In genomic region chr11:79076484-79076883, GRCm38 (mm10) we compare ENCODE assay signal across 11 mouse cellular contexts.
DNase-seq lines count a peak whose midpoint lies in the region; ATAC-seq and TF ChIP-seq lines count a peak whose summit lies in the region.
"Had no signal": no experiment of that assay in that cellular context is flagged by ENCODE, and none has a peak within 500 bp of the region (broad histone marks: within the 10 kb centered on the region; RNA-seq: fewer than 3 reads in every experiment).

No protein-coding gene starts in this region.

- H3K27ac ChIP-seq in CH12.LX (ENCODE audit: insufficient read depth, low read depth): peak overlapping the region; percentile 69
- peak overlapping the region; percentile 70 for H3K27ac ChIP-seq in liver, embryonic 12.5 days
- no peak overlapping the region for H3K27ac ChIP-seq in midbrain, postnatal 0 days (ENCODE audit: low read depth, low read length)
- H3K27ac ChIP-seq: kidney, postnatal 0 days; liver, embryonic 14.5 days had no signal

- H3K9ac ChIP-seq in CH12.LX (ENCODE audit: insufficient read depth, low read depth): no peak overlapping the region
- H3K9ac ChIP-seq in liver, embryonic 12.5 days: no peak overlapping the region
- no peak overlapping the region for H3K9ac ChIP-seq in midbrain, postnatal 0 days (replicated peaks; ENCODE audit: low read length, poor library complexity, severe bottlenecking)
- H3K9ac ChIP-seq: liver, embryonic 14.5 days had no signal

- in situ Hi-C loops in CH12.LX (cut with MboI; ENCODE audit: low pct_ligation_motif_present, low pct_unique_long_range_greater_than_20kb, low sequenced_read_pairs): no loop called here

- TF ChIP-seq EP300 in CH12.LX (IDR thresholded peaks at IDR 0.05; ENCODE audit: low read length): peak; percentile 98

- H3K4me3 ChIP-seq in CH12.LX (replicated peaks in 1 of 3; ENCODE audit: low read depth in 2 of 3, low read length in 2 of 3, poor library complexity in 1 of 3): no peak overlapping the region
- H3K4me3 ChIP-seq in liver, embryonic 12.5 days: no peak overlapping the region
- H3K4me3 ChIP-seq in midbrain, postnatal 0 days (ENCODE audit: low read depth, low read length): no peak overlapping the region

- H3K4me2 ChIP-seq in CH12.LX (ENCODE audit: insufficient read depth, low read depth, poor library complexity, severe bottlenecking): peak overlapping the region; percentile 44
- peak overlapping the region; percentile 24 for H3K4me2 ChIP-seq in liver, embryonic 12.5 days
- H3K4me2 ChIP-seq in midbrain, postnatal 0 days (ENCODE audit: low read depth, low read length, poor library complexity, severe bottlenecking): no peak overlapping the region

- ATAC-seq in liver, embryonic 12.5 days: no peak
- ATAC-seq in midbrain, postnatal 0 days (ENCODE audit: low FRiP score): no peak

- peaks cover 25% of the 10 kb centered on the region for H3K9me3 ChIP-seq in CH12.LX (replicated peaks; ENCODE audit: low read length)
- no peaks in the 10 kb centered on the region for H3K9me3 ChIP-seq in liver, embryonic 12.5 days (replicated peaks)
- no peaks in the 10 kb centered on the region for H3K9me3 ChIP-seq in midbrain, postnatal 0 days (ENCODE audit: low read length)

- peaks cover 34% of the 10 kb centered on the region for H3K79me2 ChIP-seq in CH12.LX (replicated peaks; ENCODE audit: control insufficient read depth, extremely low read depth, insufficient read depth, poor library complexity, severe bottlenecking)

- H3K36me3 ChIP-seq in CH12.LX (replicated peaks in 1 of 2; ENCODE audit: control insufficient read depth in 1 of 2, insufficient read depth in 1 of 2, low read length in 1 of 2): peaks cover 48 to 76% of the 10 kb centered on the region in 2 experiments
- H3K36me3 ChIP-seq in liver, embryonic 12.5 days: peaks cover 8% of the 10 kb centered on the region
- 0 out of 2 replicates have a peak, but pooled peaks cover 5% of the 10 kb centered on the region for H3K36me3 ChIP-seq in midbrain, postnatal 0 days (ENCODE audit: insufficient read depth, low read length)

- DNase-seq in A20 (ENCODE audit: low read depth, low spot score) (peak; percentile 44), CH12.LX (ENCODE audit: extremely low read depth) (peak; percentile 98)
- DNase-seq in spleen, adult 18-20 months: peak; percentile 54 to 56
- no peak for DNase-seq in kidney, postnatal 14 days
- no peak for DNase-seq in kidney, adult 8-10 months
- no peak for DNase-seq in midbrain, postnatal 0 days (ENCODE audit: low spot score)
- DNase-seq: cerebellum, adult 11 months; gastrocnemius, postnatal 36 days had no signal

- TF ChIP-seq CTCF in CH12.LX (conservative IDR thresholded peaks at IDR 0.05 in 1 of 2, IDR thresholded peaks at IDR 0.05 in 1 of 2; ENCODE audit: low read depth in 2 of 2, low read length in 2 of 2): no peak
- TF ChIP-seq CTCF in midbrain, postnatal 0 days (IDR thresholded peaks at IDR 0.05): no peak

- H3K4me1 ChIP-seq in CH12.LX (ENCODE audit: control insufficient read depth in 1 of 2, insufficient read depth in 2 of 2): peaks cover 50 to 91% of the 10 kb centered on the region in 2 experiments
- H3K4me1 ChIP-seq in liver, embryonic 12.5 days: peaks cover 66% of the 10 kb centered on the region
- no peaks in the 10 kb centered on the region for H3K4me1 ChIP-seq in midbrain, postnatal 0 days (ENCODE audit: insufficient read depth, low read length)

- peak; percentile 18 for TF ChIP-seq RAD21 in CH12.LX (IDR thresholded peaks at IDR 0.05; ENCODE audit: low read depth, low read length)

- 0 out of 2 replicates have a peak, but pooled peaks have one; percentile 26 for TF ChIP-seq POLR2A in CH12.LX (IDR thresholded peaks at IDR 0.05; ENCODE audit: low read depth, low read length)

- 24% methylated on average over 12 of the region's 12 CpGs for WGBS in liver, embryonic 12.5 days (ENCODE audit: insufficient replicate concordance)
- WGBS in midbrain, postnatal 0 days: 85% methylated on average over 12 of the region's 12 CpGs

- dilution Hi-C loops in CH12.LX (cut with MboI; ENCODE audit: extremely low pct_ligation_motif_present, extremely low pct_unique_long_range_greater_than_20kb, low sequenced_read_pairs): no loop called here

- no peaks in the 10 kb centered on the region for H3K27me3 ChIP-seq in CH12.LX (replicated peaks)
- peaks cover 8% of the 10 kb centered on the region for H3K27me3 ChIP-seq in liver, embryonic 12.5 days (replicated peaks)
- H3K27me3 ChIP-seq in midbrain, postnatal 0 days (ENCODE audit: insufficient read depth, low read length): no peaks in the 10 kb centered on the region

TF ChIP-seq in CH12.LX, 34 proteins besides CTCF, POLR2A, EP300 and RAD21:
- TF ChIP-seq KAT2A (IDR thresholded peaks at IDR 0.05; ENCODE audit: insufficient replicate concordance, low read length): 0 out of 2 replicates have a peak, but pooled peaks have one; percentile 66
- TF ChIP-seq CHD2 (IDR thresholded peaks at IDR 0.05; ENCODE audit: low read length): peak; percentile 89
- TF ChIP-seq MXI1 (IDR thresholded peaks at IDR 0.05; ENCODE audit: low read depth, low read length): peak; percentile 75
- peak; percentile 95 for TF ChIP-seq MEF2A (IDR thresholded peaks at IDR 0.05; ENCODE audit: borderline replicate concordance, low read depth, low read length)
- peak; percentile 96 for TF ChIP-seq MAZ (IDR thresholded peaks at IDR 0.05; ENCODE audit: low read depth, low read length)
- no peak for TF ChIP-seq ZKSCAN1 (IDR thresholded peaks at IDR 0.05; ENCODE audit: borderline replicate concordance, low read depth, low read length)
- TF ChIP-seq GABPA (IDR thresholded peaks at IDR 0.05; ENCODE audit: insufficient replicate concordance, low read depth, low read length): no peak
- peak; percentile 79 for TF ChIP-seq MAX (IDR thresholded peaks at IDR 0.05; ENCODE audit: low read length)
- TF ChIP-seq IRF4 (IDR thresholded peaks at IDR 0.05; ENCODE audit: low read depth, low read length): peak; percentile 98
- TF ChIP-seq ETS1 (conservative IDR thresholded peaks at IDR 0.05; ENCODE audit: low read depth, low read length): peak; percentile 100
- TF ChIP-seq ELF1 (IDR thresholded peaks at IDR 0.05; ENCODE audit: low read depth, low read length): peak; percentile 61
- TF ChIP-seq RCOR1 (conservative IDR thresholded peaks at IDR 0.05; ENCODE audit: low read depth, low read length): peak; percentile 98
- peak; percentile 72 for TF ChIP-seq ZMIZ1 (IDR thresholded peaks at IDR 0.05; ENCODE audit: low read depth, low read length)
- TF ChIP-seq SIN3A (IDR thresholded peaks at IDR 0.05; ENCODE audit: low read length): peak; percentile 98
- no peak for TF ChIP-seq USF1 (IDR thresholded peaks at IDR 0.05; ENCODE audit: low read depth, low read length)
- TF ChIP-seq PAX5 (IDR thresholded peaks at IDR 0.05; ENCODE audit: low read length): no peak
- peak; percentile 55 for TF ChIP-seq HCFC1 (IDR thresholded peaks at IDR 0.05; ENCODE audit: low read depth, low read length)
- no peak for TF ChIP-seq NELFE (IDR thresholded peaks at IDR 0.05; ENCODE audit: low read depth, low read length)
- no peak for TF ChIP-seq CHD1 (IDR thresholded peaks at IDR 0.05; ENCODE audit: low read depth, low read length)
- no peak for TF ChIP-seq UBTF (IDR thresholded peaks at IDR 0.05; ENCODE audit: low read depth, low read length)
- TF ChIP-seq E2F4 (IDR thresholded peaks at IDR 0.05; ENCODE audit: insufficient replicate concordance, low read depth, low read length): peak; percentile 55; the same call in 1 of the 2 replicates
- TF ChIP-seq MYC (IDR thresholded peaks at IDR 0.05; ENCODE audit: low read depth, low read length): peak; percentile 81; the same call in 1 of the 2 replicates
- TF ChIP-seq NRF1 (IDR thresholded peaks at IDR 0.05; ENCODE audit: low read depth, low read length): 0 out of 2 replicates have a peak, but pooled peaks have one; percentile 15
- peak; percentile 54; the same call in 1 of the 2 replicates for TF ChIP-seq POLR2AphosphoS2 (IDR thresholded peaks at IDR 0.05; ENCODE audit: low read depth, low read length)
- TF ChIP-seq ZNF384 (IDR thresholded peaks at IDR 0.05; ENCODE audit: low read depth, low read length): no peak
- TF ChIP-seq TCF12 (IDR thresholded peaks at IDR 0.05; ENCODE audit: low read depth, low read length): peak; percentile 99
- no peak for TF ChIP-seq USF2 (conservative IDR thresholded peaks at IDR 0.05; ENCODE audit: low read depth, low read length)
- TF ChIP-seq ZC3H11A (IDR thresholded peaks at IDR 0.05; ENCODE audit: low read depth, low read length): no peak
- TF ChIP-seq SMC3 (IDR thresholded peaks at IDR 0.05; ENCODE audit: low read depth, low read length): peak; percentile 47
- peak; percentile 98 for TF ChIP-seq MAFK (IDR thresholded peaks at IDR 0.05; ENCODE audit: insufficient replicate concordance, low read length)
- peak; percentile 99 for TF ChIP-seq BHLHE40 (IDR thresholded peaks at IDR 0.05; ENCODE audit: low read depth, low read length)
- 0 out of 2 replicates have a peak, but pooled peaks have one; percentile 15 for TF ChIP-seq TBP (conservative IDR thresholded peaks at IDR 0.05; ENCODE audit: low read depth, low read length)
- peak; percentile 93 for TF ChIP-seq JUN (IDR thresholded peaks at IDR 0.05; ENCODE audit: insufficient read depth, low read depth, low read length)
- peak; percentile 86 for TF ChIP-seq JUND (conservative IDR thresholded peaks at IDR 0.05; ENCODE audit: low read depth, low read length)

Comparison
In these comparisons a context has a peak if more than half of its experiments do, and no peak if none do; other contexts are left out.
1. DNase-seq: peak in A20 (single experiment), CH12.LX (single experiment) and spleen, adult 18-20 months (2 of 2); none in kidney, postnatal 14 days (single experiment), kidney, adult 8-10 months (0 of 2) and midbrain, postnatal 0 days (single experiment).